Mouse (Mus musculus): ENCODE data around the gene Hhipl1.

The Hhipl1 gene

DNA sequence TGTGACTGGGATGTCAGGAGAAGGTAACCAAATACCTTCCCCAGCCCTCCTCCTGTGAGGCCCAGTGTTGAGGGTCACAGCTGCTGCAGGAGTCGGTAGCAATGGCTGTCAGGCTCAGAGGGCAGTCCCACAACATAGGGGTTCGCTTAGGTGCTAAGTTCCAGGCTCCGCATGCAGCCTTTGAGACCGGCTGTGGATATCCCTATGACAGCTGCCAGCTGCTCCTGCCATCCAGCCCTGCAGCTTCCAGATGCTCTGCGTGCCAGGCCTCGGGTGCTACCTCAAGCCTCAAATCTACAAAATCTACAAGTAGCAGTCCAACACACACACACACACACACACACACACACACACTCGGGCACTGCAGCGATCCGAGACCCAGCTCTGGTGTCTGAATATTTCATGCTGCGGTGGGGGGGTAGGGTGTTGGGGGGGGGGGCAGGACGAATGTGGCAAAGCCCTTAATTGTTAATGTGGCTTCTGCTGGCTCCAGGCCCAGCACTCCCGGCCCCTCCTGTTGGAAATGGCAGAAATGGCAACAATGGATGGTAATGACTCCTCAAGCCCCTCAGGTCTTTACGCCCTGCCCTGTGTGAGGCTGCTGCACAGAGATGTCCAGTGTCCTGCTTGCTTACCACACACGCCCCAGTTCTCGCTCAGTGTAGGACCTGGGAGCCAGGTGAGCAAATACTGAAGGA, 27.7 kb upstream of the Hhipl1 start:
- no peak for DNase-seq

DNA sequence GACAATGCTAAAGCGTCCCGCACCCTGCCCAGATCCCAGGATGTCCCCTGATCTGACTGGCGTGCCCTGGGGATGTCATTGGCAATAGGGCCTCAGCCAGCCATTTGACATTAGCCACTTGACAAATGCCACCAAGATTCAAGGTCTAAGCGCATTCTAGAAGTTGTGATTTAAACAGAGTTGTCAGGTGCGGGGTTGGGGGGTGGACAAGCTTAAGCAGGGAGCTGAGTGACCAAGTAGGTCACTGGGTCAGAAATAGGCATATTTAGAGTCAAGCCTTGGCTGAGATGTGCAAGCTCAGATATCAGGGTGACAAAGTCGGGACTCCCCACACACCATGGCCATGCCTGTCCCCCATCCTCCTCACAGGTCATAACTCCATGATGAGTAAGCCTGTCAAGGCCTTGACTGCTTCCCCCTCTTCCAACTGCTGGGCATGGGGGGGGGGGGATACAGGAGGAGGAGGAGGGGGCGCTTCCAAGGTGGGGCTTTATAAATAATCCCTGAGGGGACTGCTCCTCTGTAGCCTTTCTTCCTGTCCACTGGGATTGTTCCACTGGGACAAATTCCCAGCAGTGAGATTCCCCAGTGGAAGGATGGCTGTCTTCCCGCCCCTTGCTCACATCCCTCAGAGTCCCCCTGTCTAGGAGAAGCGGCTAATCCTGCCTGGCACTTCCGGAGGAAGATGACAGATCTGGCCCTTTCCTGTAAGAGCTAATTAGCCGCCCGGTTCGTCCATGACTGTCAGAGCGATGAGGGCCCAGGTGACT, 21.4 kb upstream of the Hhipl1 start:
- no peak for DNase-seq

DNA sequence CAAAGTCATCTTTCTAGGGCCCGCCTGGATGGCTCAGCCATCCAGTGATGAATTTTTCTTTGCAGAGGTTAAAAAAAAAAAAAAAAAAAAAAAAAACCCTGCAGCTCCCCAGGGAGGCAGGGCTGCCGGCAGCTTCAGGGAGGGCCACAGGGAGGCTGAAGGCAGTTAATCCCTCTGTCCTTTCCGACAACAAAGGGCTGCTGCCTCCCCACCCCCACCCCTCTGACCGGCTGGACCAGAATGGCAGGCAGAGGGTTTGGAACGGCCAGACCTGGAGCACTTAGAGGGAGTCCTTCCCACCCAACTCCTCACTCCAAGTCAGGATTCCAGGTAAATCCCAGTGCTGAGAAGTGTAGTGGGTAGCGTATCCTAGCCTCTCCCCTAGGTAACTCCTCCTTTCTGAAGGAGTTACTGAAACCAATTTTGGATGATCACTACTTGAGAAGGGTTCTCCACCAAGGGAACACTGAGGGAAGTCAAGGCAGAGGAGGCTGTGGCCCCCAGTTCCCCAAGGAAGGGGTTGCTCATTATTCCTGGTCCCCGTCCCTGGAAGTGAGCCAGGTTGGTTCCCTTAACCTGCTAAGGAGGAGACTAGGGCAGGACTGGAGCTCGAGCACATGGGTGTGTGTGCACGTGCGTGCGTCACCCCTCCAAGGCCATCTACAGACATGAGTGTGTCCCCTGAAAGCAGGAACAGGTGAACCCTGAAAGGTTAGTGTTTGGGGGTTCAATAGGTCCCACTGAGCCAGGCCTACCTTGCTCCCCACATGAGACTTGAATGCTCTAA, 20.7 kb upstream of the Hhipl1 start:
- no peak for DNase-seq

GRCm38 (mm10) chr12:108286381-108286780, 19.7 kb upstream of the Hhipl1 start:
- no peak for DNase-seq

- DNase-seq = no peak
Observed at GRCm38 (mm10) chr12:108287011-108287410, 19.1 kb upstream of the Hhipl1 start.

GRCm38 (mm10) chr12:108288127-108288880, 17.8 kb upstream of the Hhipl1 start:
- no peak for DNase-seq

DNA sequence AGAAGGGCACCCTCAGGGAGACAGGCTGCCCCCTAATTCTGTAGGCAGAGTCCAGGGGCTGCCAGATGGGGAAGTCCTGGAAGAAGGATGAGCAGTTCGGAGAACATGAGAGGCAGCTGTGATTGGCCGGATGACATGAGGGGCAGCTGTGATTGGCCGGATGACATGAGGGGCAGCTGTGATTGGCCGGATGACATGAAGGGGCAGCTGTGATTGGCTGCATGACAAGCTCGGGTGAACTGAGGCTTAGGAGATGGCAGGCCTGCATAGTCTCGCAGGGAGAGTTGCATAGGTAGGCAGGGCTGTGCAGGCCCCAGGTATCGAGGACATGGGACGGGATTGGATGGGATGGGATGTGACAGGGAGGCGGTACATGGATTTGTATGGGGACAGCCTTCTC, 13.7 kb upstream of the Hhipl1 start:
- DNase-seq = no peak

DNA sequence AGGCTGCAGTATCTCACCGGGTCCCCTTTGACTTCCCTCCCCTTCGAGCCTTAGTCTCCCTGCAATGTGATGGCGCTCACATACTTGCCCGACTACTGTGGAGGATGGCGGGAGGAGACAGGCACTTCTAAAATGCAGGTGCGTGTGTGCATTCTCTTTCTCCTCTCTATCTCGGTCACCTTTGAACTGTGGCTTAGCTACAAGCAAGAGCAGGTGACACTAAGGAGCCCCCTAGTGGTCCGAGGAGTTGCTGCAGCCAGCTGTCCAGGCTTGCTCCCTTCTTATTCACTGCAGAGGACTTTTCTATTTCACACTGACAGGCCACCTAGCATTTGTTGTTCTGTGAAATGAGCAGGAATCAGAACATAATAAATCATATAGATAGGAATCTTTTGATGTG, 13.1 kb upstream of the Hhipl1 start:
- DNase-seq = peak; percentile 53

GRCm38 (mm10) chr12:108294620-108295019, 11.4 kb upstream of the Hhipl1 start:
- DNase-seq = no peak

DNA sequence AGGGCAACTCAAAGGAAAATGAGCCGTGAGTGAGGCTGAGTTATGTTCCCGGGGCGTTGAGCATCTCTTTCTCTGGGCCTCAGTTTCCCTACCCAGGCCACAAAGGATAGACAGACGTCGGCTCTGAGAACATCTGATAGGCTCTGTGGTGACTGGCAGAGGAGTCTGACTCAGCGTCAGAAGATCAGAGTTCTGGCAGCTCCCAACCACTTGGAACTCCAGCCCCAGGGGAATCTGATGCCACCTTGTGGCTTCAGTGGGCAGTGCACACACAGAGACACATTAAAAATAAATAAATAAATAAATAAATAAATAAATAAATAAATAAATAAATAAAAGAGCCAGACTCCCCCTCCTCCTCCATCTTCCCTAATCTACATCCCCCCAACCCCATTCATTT, 9.0 kb upstream of the Hhipl1 start:
- no peak for DNase-seq

GRCm38 (mm10) chr12:108301006-108301405, 5.1 kb upstream of the Hhipl1 start:
- no peak for DNase-seq

- DNase-seq = no peak
Observed at GRCm38 (mm10) chr12:108303778-108304365, 2.2 kb upstream of the Hhipl1 start.

- no peak for DNase-seq
Observed at GRCm38 (mm10) chr12:108305172-108305571, 898 bp upstream of the Hhipl1 start.

DNA sequence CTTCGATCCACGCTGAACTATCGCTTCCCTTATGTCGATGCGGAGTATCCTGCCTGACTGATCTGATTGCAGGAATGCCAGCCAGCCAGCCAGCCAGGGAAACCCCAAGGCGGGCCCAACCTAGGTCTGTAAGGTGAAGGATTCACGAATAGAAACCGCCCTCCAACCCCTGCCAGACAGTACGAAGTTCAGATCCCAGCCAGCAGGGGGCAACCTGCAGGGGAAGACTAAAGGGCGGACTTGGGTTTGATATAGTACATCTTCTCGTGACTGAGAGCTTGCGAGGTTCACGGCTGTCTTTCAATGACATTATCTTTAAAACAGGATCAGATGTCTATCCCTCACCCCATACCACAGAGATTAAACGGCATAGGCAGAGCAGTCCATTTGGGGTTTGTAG, 1.5 kb downstream of the Hhipl1 start:
- DNase-seq = no peak

DNA sequence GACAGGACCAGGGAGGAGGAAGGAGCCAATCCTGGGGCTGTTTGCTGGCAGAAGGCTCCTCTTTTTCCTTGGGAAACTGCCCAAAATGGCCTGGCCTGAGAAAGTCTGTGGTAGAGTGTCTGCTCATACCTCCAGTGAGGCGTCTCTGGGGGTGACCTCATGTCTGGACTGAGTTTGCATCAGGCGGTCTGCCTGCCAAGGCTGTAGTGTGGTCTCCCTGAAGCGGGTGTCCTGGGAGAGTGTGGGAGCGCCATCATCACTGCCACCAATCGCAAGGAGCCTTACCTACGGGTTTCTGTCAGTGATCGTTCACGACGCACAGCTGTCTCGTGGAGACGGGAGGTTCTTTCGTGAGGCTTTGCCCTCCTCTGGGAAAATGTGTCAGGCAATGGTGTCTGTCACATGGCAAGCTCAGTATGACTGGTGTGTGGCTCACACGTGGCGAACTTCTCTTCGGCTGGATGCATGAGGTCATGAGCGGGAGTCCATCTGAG, 2.3 kb downstream of the Hhipl1 start:
- DNase-seq = no peak

DNA sequence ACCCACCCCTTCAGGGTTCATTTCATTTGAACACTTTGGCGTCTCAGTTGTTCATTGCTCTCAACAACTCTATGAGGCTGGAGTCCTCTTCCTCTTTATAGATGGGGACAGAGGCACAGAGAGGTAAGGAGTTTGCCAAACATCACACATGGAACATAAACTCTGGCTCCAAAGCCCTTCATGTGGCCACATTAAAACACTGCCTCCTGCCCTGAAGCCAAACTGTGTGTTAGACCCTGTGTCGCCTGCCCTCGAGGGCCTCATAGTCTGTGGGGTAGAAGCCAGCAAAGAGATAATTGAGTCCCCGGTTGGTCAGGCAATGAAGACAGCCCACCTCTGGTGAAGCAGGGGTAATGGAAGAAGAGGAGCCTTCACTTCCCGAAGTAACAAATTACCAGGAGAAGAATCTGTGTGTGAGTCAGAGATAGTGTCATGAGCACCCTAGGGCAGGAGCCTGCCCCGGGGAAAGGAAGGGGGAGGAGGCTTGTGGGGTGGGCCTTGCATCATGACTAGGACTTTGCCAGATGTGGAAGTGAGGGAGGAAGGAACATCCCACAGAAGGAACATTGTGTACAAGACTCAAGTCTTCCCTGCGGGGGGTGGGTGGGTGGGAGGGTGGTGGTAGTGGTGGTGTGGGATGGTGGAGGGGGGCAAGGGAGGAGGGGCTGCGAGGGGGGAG, 3.2 kb downstream of the Hhipl1 start:
- DNase-seq = no peak

DNA sequence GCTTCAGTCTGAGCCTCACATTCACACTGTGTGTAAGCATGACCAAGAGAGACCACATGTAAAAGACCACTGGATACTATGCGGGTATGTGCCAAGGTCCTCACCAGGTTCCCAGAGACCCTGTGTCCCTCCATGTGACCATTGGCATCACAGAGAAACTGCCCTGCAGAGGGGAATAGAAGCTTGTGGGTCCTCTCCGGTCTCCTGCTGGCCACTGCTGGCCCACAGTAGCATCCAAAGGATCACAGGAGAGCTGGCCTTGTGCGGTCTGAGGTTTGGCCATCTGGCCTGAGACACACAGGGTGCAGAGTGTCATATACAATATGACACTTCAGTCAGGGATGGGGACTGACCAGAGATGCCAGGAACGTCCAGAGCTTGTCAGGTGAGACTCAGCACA, 4.0 kb downstream of the Hhipl1 start:
- no peak for DNase-seq

DNA sequence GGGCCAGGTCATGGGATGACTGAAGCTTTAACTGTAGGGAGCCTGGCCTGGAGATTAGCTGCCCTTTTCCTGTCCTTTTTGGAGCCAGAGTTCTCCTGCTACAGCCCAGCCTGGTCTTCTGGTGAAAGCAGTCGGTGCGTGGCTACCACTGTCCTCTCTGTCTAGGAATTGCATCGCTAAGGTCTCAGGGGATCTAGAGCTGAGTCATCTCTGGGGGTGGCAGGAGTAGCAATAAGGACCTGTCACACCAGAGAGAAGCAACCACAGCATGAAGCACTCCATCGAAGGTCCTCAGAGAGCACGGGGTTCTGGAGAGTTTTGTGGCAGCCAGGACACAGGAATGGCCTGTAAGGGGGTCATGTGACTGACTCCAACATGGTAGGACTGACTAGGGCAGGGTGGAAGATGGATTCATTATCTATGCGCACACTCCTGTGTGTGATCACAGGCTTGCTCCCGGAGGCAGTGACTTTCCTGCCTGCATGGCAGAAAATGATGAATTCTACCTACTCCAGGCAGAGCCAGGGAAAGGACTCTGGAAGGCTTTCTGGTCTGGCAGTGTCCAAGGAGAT, 4.5 kb downstream of the Hhipl1 start:
- no peak for DNase-seq

DNA sequence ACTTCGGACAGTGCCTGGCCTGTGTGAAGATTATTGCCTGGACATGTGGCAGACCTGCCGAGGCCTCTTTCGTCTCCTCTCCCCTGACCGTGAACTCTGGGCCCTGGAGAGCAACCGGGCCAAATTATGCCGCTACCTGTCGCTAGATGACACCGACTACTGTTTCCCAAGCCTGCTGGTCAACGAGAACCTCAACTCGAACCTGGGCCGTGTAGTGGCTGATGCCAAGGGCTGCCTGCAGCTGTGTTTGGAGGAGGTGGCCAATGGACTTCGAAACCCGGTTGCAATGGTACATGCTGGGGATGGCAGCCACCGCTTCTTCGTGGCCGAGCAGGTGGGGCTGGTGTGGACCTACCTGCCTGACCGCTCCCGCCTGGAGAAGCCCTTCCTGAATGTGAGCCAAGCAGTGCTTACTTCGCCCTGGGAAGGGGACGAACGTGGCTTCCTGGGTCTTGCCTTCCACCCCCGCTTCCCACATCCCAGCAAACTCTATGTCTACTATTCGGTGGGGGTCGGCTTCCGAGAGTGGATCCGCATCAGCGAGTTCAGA, 5.7 kb downstream of the Hhipl1 start:
- no peak for DNase-seq

- DNase-seq = no peak
Observed at GRCm38 (mm10) chr12:108312432-108312851, 6.4 kb downstream of the Hhipl1 start.

GRCm38 (mm10) chr12:108313244-108313772, 7.2 kb downstream of the Hhipl1 start:
- no peak for DNase-seq
